Mouse (Mus musculus) urinary bladder, adult 2 months (tissue): ENCODE results near the gene Fubp1. TPM values are rescaled to one million over a fixed set of nuclear protein-coding genes. Genes with fewer than 3 reads are reported as not detected.
A peak's percentile ranks its signal among the peaks of the same experiment; 100 is the strongest.

ENCODE experiments used
- DNase-seq: peaks from one replicate; pipeline ENCODE4 v3.0.0; 2022; ENCODE audit warnings: low spot score
- polyA plus RNA-seq: library from polyadenylated mRNA; depleted of rRNA; stranded (reverse); fragments of >200 nt; gene quantifications from 2 replicates; pipeline ENCODE4 v1.2.3, GENCODE M21; 2012

The Fubp1 gene
- polyA plus RNA-seq, 1 experiment: 74.3 TPM

DNA sequence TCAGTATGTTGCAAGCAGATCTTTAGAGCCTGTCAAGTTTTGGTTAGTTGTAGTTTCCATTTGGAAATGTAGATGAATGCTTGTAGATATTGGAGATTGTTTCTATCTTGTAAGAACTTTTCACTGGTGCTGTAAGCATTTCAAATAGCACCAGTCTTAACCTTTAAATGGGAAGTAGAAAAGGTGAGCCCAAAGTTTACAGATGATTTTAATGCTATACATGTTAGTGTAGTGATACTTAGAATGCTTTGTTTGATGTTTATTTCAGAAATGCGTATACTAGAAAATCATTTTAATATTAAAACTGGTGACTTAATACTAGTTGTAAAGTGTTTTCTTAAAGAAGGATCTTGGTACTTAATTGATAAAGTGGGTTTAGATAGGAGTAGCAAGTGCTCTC lies 25.6 kb downstream of the Fubp1 start:
- DNase-seq: no peak

DNA sequence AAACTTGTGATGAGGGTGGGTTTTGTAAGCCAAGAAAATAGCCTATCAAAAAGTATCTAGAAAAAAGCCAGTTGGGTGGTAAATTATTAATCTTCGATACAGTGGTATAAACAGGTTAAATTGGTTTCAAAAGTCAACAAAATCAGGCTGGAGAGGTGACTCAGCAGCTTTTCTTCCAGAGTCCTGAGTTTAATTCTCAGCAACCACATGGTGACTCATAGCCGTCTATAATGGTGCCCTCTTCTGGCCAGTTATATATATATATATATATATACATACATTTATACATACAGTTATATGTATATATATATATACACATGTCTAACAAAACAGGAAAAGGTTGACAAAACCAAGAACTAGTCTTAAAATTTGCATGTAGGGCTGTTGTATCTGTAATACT lies 28.6 kb downstream of the Fubp1 start:
- DNase-seq: no peak

DNA sequence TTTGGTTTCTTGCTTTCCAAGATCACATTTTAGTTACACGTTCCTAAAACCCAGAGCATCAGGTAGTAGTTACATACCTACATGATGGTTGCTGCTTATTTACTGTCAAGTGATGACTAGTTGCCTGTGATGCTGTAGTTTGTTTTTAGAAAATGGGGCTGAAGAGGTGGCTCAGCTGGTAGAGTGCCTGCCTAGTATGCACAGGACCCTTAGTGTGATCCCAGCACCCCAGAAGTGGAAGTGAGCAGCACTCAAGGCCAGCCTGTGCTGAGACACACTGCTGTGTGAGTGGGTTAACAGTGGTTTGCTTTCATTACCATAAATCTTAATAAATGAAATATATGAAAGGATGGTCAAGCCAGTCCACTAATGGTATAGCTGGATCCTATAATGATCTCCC lies 29.4 kb downstream of the Fubp1 start:
- DNase-seq: no peak

DNA sequence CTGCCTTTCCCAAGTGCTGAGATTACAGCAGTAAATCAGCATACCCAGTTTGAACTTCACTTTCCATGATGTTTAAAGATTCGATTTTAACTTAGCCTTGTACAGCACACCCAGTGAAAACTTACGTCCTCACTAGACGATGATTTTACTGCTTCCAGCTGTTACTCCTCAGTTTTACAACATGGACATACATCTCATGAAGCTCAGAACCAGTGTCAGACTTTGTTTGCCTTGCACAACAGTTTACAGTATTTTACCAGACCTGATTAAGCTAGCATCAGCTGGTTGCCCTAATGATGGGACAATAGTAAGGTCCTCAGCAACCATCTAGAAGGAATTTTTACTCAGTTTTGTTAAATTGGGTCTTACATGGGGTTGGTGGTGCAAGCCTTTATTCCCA lies 30.9 kb downstream of the Fubp1 start:
- DNase-seq: no peak

DNA sequence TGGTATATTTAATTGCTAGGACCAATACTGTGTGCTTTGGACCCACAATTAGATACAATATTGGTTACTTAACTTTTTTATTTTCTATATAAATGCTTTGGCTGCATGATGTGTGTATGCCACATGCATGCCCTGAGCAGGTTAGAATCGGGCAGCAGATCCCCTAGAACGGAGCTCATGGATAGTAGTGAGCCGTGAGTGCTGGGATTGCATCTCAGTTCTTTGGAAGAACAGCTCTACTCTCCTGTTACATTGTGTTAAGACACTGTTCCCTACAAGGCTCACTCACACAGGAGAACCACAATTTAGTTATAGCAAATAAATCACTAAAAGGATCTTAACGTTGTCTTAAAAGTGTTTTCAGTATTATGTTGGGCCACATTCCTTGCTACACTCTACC lies 33.1 kb downstream of the Fubp1 start:
- no peak for DNase-seq

DNA sequence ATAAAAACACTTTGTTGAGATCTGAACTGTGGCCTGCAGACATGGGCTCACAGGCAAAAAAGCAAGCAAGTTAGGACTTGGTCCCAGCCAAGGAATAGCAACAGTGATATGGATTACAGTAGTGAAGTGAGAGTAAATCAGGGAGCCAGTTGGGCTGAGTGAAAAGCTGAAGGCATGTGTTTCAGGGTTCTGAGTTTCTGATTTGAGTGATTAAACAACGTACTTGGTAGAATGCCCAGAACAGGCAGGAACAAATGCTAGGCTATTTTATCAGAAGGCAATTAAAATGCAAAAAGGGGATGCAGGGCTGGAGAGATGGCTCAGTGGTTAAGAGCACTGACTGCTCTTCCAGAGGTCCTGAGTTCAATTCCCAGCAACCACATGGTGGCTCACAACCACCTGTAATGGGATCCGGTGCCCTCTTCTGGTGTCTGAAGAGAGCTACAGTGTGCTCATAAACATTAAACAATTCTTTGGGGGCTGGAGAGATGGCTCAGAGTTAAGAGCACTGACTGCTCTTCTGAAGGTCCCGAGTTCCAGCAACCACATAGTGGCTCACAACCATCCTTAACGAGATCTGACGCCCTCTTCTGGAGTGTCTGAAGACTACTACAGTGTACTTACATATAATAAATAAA lies 35.2 kb downstream of the Fubp1 start:
- no peak for DNase-seq

DNA sequence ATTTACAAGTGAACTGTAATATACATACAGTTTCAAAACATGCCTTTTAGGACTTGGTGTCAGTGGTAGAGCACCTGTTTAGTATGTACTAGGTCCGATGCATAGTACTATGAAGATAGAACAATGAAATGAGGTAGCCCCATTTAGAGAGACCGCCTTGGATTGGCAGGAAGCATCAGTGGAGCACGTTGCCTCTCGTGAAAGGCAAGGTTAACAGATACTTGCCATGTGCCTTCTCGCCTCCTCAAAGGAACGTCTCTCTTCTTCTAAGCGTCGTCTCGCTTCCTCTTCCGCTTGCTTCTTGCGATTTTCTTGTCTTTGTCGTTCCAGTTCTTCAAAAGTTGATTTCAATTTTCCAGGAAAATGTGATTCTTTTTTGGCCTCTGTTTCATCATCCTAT lies 37.5 kb downstream of the Fubp1 start:
- no peak for DNase-seq

DNA sequence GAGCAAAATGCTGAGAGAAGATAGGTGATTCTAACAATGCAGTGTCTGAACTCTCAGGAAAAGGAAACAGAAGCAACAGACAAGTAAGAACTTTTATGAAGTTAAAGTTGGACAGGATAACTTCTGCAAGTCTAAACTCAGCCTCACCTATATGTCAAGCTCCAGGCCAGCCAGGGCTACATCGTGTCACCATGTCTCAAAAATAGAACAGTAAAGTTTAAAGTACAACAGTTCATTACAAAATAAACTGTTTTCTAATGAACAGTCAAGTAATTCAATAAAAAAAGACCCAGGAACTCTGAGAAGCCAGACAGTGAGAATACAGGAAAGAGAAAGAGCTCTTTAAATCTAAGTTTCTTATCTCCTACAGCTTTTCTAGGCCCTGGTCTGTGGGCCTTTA lies 40.3 kb downstream of the Fubp1 start:
- no peak for DNase-seq

DNA sequence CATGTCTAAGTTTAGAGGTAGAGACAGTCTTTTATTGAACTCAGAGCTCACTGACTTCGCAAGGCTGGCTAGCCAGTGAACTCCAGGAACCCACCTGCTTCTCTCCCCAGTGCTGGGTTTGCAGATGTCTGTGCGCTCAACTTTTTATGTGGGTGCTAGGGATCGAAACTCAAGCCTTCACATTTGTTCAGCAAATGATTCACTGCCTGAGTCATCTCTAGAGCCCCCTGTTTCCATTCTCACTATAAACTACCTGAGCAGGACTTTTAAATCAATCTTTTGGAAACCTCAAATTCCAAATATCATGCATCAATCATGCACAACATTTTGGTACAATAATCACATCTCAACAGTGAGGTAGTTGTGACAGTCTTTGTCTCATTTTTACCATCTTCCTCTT lies 47.3 kb downstream of the Fubp1 start:
- no peak for DNase-seq

DNA sequence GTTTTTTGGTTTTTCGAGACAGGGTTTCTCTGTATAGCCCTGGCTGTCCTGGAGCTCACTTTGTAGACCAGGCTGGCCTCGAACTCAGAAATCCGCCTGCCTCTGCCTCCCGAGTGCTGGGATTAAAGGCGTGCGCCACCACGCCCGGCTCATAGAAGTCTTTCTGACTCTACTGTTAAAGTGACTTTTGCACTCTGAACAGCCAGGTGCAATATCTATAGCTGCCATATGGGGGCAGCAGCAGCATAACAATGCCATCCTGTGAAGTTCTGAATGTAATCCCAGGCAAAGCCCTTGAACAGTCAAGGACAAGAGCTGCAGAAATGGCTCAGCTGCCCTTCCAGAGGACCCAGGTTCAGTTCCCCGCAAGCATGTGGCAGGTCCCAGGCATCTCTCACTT lies 49.2 kb downstream of the Fubp1 start:
- DNase-seq: peak; percentile 58

DNA sequence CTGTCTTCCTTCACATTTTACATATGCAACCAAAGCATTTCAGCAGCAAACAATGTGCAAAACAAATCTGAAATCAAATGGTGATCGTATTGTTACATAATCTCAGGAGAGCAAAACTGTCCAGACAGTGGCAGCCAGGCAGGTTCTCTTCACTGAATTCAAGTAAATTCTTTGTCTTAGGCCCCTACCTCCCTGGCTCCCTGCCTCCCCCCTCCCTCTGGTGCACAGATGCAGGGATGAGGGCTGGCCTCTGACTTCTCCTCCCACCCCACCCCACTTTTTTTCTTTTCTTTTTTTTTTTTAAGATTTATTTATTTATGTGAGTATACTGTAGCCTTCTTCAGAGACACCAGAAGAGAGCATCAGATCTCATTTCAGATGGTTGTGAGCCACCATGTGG lies 50.1 kb downstream of the Fubp1 start:
- no peak for DNase-seq

DNA sequence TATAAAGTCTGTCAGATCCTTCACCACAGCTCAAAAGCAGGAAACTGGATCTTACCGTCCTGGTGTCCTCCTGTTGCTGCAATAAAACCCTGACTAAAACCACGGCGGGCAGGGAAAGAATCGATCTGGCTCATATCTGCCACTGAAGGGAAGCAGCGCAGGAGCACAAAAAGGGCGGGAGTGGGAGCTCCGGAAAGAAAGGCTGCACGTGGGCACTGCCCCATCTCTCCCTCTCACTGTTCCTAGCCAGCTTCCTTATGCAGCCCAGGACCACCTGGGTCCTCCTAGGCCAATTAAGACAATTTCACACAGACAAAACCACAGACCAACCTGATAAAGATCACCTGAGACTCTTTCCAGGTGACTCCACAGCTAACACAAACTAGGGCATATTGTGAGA lies 51.2 kb downstream of the Fubp1 start:
- no peak for DNase-seq

DNA sequence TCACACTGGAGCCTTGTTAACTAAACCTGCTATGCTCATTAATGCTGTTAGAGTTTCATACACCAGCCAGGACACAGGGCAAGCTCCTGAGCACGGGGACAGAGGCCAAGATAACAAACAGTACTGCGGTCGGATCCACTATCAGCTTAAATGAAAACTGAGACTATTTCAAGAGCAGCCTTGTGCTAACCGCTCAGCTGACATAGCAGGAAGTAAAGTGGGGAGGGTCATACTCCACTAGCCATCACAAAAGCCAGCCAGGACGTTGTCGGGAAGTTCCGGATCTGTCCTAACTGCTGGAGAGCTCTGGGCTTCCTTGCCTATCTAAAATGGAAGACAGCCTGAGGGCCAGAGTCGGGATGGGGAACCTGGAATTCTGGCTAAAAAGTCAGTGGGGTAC lies 51.7 kb downstream of the Fubp1 start:
- no peak for DNase-seq

DNA sequence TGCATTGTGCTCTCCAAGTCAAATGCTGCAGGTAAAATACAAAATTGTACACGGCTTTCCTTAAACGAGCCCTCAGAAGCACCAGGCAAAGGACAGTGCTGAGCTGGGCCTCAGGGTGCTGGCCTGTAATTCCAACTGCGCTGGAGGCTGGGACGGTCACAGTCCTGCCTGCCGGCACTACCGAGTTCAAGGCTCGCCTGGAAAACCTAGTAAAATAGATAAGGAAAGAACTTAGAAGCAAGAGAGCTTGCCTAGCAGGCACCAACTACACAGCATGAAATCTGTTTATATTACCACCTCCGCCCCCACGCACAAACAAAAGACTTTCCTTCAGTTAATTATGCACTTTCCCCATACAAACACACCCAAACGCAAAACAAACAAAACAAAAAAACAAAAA lies 54.2 kb downstream of the Fubp1 start:
- no peak for DNase-seq

DNA sequence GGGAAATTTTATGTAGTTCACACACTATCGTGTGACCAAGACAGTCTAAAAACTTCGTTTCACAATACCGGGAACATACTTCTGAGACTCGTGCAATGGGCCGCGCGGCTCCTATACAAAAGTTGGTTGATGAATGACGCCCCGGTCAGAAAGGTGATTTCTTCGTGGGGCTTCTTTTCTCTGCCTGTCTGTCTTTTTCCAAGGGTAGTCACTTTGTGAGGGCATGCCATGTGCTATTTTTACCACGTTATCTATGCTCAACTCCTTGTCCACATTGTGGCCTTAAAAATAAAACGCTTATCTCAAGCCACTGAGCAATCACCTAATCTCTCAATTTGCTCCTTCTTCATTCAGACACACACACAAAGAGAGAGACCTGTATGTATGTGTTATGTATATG lies 54.6 kb downstream of the Fubp1 start:
- DNase-seq: no peak

DNA sequence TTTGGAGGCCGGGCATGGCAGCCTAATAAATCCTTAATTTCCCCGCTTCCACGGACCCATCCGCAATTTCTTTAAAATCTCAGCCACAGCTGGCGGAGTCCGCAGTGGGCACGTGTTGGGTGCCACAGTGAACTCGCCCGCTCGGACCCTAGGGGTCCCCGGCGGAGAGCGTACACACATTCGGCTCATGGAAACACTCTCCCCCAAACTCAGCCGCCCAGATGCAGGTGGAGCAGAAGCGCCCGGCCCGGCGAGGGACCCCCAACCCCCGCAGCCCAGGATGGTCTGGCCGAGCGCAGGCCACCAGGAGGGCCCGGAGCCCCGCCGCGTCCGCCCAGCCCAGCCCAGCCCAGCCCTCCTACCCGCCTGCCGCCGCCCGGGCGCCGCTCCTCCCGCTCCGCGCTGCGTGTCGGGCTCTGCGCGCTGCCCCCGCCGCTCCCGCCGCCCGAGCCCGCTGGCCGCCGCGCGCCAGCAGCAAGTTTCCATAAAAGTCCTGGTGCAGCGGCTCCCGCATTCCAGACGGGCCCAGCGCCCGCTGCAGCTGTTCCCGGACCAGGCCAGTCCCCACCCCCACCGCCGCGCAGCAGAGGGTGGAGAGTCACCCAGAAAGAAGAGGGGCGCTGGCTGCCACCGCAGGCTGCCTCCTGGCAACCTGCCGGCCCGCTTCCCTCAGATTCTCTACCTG lies 55.3 kb downstream of the Fubp1 start:
- peak; percentile 71 for DNase-seq

DNA sequence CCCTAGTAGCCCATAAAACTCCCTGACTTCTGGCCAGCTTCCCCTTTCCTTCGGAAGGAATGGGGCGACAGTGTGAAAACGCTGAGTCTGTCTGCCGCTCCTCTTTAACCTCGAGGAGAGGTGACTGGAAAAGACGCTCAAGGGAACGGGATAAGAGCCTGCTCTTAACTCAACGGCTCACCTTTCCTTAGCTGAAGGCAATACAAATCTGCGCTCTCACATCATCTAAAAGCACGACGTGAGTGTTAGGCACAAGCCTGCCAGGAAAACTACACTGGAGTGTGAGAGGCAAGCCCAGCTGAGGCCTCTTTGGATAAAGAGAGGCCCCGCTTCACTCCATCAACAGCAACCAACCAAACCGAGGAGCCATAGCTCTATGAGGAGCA lies 55.8 kb downstream of the Fubp1 start, which contains the start of gene Nexn:
Gene Nexn (minus strand): TSS at position 315 of the 386 bp plus-strand sequence.
- DNase-seq: no peak

DNA sequence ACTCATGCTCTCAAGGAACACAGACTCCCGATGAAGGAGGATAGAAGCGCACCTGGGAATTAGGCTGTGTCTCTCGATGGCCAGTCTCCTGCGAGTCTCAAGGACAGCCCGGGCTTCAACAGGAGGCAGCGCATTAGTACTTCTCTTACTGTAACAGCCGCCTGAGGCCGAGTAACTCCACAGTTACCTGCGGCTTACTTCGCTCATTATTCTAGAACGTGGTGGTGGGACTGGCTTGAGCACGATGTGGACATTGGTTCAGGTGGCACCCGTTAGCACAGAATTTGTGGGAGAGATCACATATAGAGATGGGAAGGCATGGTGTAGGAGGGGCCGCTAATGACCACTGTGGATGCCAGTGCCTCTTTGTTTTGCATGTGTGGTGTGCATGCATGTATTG lies 57.9 kb downstream of the Fubp1 start:
- no peak for DNase-seq

DNA sequence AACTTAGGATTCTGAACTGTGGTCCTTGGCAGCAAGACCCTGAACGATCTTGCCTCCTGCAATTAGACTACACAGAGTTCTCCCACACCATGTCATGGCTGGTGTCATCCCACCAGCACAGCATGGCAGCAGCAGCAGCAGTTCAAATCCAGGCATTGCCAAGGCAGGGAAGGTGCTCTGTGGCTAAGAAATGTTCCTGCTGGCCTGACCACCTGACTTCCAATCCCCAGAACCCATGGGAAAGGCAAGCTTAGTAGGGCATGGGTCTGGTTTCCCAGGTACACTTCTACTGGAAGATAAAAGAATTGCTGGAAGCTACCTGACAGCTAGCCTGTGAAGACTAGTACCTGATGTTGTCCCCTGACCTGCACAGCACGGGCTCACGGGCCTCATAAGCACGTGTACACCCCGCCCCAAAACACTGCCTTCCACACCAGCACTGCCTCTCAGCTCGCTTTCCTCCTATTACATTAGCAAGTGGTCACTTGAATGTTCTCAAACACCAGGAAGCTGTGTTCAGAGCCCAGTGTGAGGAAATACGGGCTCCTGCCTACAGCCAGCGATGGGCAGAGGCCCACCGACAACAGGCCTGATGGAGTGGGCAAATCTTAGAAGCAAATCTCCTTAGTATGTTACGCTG lies 61.0 kb downstream of the Fubp1 start:
- DNase-seq: no peak

DNA sequence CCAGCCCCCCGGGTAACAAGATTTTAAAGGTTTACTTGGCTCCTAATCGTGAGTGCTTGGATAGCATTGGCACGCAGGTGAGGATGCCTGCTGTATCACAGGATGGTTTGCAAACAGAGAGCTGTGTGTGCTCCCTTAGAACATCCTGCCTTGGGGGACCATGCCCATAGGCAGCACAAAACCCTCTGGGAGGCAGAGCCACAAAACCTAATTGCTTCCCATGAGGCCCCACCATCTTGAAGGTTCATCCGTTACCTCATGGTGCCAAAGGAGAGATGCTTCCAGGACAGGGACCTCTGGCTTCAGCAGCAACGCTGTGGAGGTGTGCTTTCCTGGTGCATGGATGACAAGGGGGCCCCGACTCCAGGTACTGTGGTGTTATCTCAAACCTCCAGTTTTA lies 61.7 kb downstream of the Fubp1 start:
- no peak for DNase-seq

DNA sequence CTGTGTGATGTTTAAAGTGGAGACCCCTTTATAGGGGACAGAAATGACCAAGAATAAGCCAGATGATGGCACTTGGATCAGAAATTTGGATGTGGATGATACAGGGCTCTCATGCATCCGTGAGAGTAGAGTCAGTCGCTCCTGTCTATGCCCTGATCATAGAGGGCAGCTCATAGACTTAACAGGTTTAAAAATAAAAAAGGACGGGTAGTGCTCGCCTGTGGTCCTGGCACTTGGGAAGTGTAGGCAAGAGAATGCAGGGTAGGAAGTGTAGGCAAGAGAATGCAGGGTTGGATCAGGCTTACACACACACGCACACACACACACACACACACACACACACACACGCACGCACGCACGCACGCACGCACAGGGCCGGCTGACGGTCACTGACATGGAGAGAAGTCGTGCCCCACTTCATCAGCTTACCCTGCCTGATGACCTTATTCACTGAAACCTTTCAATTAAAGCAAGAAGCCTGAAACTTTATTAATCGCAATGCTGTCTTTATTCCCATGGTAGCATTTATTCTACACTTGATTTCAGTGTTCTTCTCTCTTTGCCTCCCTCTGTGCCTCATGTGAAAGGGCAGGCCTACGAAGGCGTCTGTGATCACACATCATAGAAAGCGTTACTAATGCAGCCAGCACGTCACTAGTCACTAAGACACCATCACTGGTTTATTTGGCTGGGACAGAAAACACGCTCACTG lies 62.9 kb downstream of the Fubp1 start:
- no peak for DNase-seq

DNA sequence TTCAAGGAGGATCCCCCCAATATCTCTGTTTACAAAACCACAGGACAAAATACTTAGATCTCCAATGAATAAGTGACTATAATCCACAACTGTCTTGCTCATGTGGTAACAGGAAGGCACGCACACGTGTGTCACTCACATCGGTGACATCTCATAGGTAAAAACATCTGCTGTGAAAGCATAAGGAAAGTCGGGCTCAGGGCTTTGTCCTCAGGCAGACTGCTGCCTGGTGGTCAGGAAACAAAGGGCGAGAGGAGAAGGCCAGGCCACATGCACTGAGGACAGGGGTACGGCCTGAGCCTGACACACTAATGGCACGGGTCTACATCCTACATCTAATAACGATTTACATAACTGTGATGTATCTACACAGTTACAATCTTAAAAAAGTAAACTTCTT lies 64.8 kb downstream of the Fubp1 start:
- DNase-seq: no peak

DNA sequence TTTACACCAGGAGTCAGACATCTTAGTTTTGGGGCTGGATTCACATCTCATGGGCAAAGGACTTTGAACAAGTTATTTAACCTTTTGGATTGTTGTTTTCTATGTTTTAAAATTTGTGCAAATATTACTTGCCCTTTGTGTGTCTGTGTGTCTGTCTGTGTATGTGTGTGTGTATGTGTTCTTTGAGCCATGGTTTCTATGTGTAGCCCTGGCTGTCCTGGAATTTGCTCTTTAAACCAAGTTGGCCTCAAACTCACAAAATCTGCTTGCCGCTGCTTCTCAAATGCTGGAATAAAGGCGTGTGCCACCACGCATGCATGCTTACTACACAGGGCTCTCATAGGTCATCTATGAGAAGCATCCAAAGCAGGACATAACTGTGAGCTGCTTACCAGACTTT lies 66.7 kb downstream of the Fubp1 start:
- no peak for DNase-seq
